Mouse (Mus musculus): Measurements from ENCODE around the gene Plau. TPM values are rescaled to one million over a fixed set of nuclear protein-coding genes. Genes with fewer than 3 reads are reported as not detected.

Plau gene
- polyA plus RNA-seq, 1 experiment from 2014 or later, result 0.15 TPM

- no peak for ATAC-seq (ENCODE audit: low FRiP score)
- Histone ChIP-seq H3K4me3 (replicated peaks) (no peak overlapping the region), H3K9ac (no peak overlapping the region), H3K27me3 (no peaks in the 10 kb centered on the region), H3K4me1 (peaks cover 6% of the 10 kb centered on the region), H3K4me2 (no peak overlapping the region), H3K36me3 (replicated peaks) (no peaks in the 10 kb centered on the region), H3K27ac (no peak overlapping the region), H3K9me3 (no peaks in the 10 kb centered on the region)
- whole genome bisulfite sequencing, result 93% methylated on average over 7 of the region's 7 CpGs
These were observed 51.2 kb downstream of the Plau start for GRCm38 (mm10) chr14:20887541-20888085.

DNA sequence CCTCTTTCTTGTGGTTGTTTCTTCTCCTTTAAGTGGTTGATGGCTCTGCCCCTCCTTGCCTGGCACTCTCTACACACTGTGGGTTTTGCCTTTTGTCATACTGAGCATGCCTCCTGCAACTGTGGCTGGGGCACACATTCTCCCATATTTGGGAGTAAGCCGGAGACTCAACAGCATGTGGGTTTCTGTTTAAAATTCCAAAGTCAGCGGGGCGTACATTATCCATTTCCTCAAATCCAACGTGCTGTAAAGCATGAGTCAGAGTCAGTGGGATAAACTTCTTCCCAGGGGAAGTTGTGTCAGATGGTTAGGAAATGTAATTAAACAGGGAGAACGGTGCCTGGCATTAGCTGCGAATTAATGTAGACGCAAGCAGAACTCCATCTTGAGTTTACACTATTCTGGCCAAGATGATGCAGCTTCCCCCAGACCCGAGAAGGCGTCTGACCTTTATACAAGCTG is 55.5 kb downstream of the Plau start:
- H3K4me3 ChIP-seq (replicated peaks), result no peak overlapping the region
- no peak overlapping the region for H3K9ac ChIP-seq
- H3K36me3 ChIP-seq (replicated peaks), result no peaks in the 10 kb centered on the region
- no peaks in the 10 kb centered on the region for H3K9me3 ChIP-seq
- no peak for ATAC-seq (ENCODE audit: low FRiP score)
- H3K4me1 ChIP-seq, result peaks cover 6% of the 10 kb centered on the region
- peak overlapping the region; percentile 27; the same call in 1 of the 2 replicates for H3K27ac ChIP-seq
- WGBS, result 51% methylated on average over 9 of the region's 9 CpGs
- no peaks in the 10 kb centered on the region for H3K27me3 ChIP-seq
- H3K4me2 ChIP-seq, result no peak overlapping the region

Other genes with a start within 250 kb of the Plau start
- gene Usp54, start 195.6 kb upstream of the Plau start, polyA plus RNA-seq (2016; fragmentation: Nextera tagmentation; extraction: Ambion mirVana), result 15.8 and 18.9 TPM in 2 replicates
- gene Myoz1, start 180.1 kb upstream of the Plau start, polyA plus RNA-seq (2016; fragmentation: Nextera tagmentation; extraction: Ambion mirVana), result not detected in 2 replicates
- gene Synpo2l, start 168.3 kb upstream of the Plau start, polyA plus RNA-seq (2016; fragmentation: Nextera tagmentation; extraction: Ambion mirVana), result 0.24 and 0.50 TPM in 2 replicates
- gene Sec24c, start 162.4 kb upstream of the Plau start, polyA plus RNA-seq (2016; fragmentation: Nextera tagmentation; extraction: Ambion mirVana), result 87.6 and 94.8 TPM in 2 replicates
- 20.5 and 23.3 TPM in 2 replicates for gene Fut11, start 141.7 kb upstream of the Plau start, polyA plus RNA-seq (2016; fragmentation: Nextera tagmentation; extraction: Ambion mirVana)
- 268 and 275 TPM in 2 replicates for gene Chchd1, start 133.7 kb upstream of the Plau start, polyA plus RNA-seq (2016; fragmentation: Nextera tagmentation; extraction: Ambion mirVana)
- 46.0 and 46.5 TPM in 2 replicates for gene Zswim8, start 129.1 kb upstream of the Plau start, polyA plus RNA-seq (2016; fragmentation: Nextera tagmentation; extraction: Ambion mirVana)
- 22.3 and 24.5 TPM in 2 replicates for gene Ndst2, start 102.1 kb upstream of the Plau start, polyA plus RNA-seq (2016; fragmentation: Nextera tagmentation; extraction: Ambion mirVana)
- 54.1 and 60.4 TPM in 2 replicates for gene Camk2g, start 42.6 kb upstream of the Plau start, polyA plus RNA-seq (2016; fragmentation: Nextera tagmentation; extraction: Ambion mirVana)
- 20.0 and 21.4 TPM in 2 replicates for gene Vcl, start 92.7 kb downstream of the Plau start, polyA plus RNA-seq (2016; fragmentation: Nextera tagmentation; extraction: Ambion mirVana)
- gene Ap3m1, start 215.8 kb downstream of the Plau start, polyA plus RNA-seq (2016; fragmentation: Nextera tagmentation; extraction: Ambion mirVana), result 121 and 127 TPM in 2 replicates
- gene Adk, start 215.9 kb downstream of the Plau start, polyA plus RNA-seq (2016; fragmentation: Nextera tagmentation; extraction: Ambion mirVana), result 107 and 117 TPM in 2 replicates